In the genomic region with DNA sequence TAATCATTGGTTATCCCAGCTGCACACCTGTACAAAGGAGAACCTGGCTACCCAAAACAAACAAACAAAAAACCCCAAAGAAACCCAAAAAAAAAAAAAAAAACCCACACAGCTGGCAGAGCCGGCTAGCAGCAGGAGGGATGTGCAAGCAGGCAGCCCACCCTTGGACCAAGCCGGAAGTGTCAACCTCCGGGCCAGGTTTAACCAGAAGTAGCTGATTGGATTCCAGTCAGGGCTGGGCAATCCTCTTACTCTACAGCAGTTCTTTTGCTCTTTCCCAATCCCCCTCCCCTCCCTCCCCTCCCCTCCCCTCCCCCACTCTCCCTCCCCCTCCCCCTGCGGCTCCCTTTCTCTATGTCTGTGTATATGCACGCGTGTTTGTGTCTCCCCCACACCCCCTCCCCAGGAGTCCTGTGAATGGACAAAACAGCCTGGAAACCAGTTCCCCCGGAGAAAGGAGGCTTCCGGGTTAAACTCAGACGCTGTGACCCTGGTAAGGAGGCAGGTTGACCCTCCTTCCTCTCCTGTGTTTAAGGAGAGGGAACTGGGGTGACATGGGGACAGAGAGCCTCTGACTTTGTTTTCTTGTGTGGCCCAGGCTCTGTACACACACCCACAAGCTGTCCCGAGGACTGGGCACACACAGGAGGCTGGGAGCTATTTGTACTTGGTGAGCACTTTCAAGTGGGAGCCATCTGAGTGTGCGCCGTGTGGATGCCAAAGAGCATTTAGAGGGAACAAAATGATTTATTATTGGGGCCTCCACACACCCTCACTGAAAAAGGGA, we compare ENCODE assay signal across 9 mouse cellular contexts.
DNase-seq lines count a peak whose midpoint lies in the region; ATAC-seq and TF ChIP-seq lines count a peak whose summit lies in the region.
"Had no signal": no experiment of that assay in that cellular context is flagged by ENCODE, and none has a peak within 500 bp of the region (broad histone marks: within the 10 kb centered on the region; RNA-seq: fewer than 3 reads in every experiment).

No protein-coding gene starts in this region.

- 24% methylated on average over 11 of the region's 12 CpGs for WGBS in heart, embryonic 16.5 days
- WGBS in hindbrain, embryonic 13.5 days = 6% methylated on average over 12 of the region's 12 CpGs
- WGBS in lung, embryonic 14.5 days = 6% methylated on average over 11 of the region's 12 CpGs

- 0 out of 2 replicates have a peak overlapping the region, but pooled peaks have one; percentile 2 for H3K4me3 ChIP-seq in heart, embryonic 16.5 days (ENCODE audit: low read length)
- H3K4me3 ChIP-seq in hindbrain, embryonic 13.5 days = no peak overlapping the region
- no peak overlapping the region for H3K4me3 ChIP-seq in lung, embryonic 14.5 days (ENCODE audit: low read depth, low read length)

- H3K36me3 ChIP-seq in heart, embryonic 16.5 days (ENCODE audit: control insufficient read depth, insufficient read depth) = no peaks in the 10 kb centered on the region
- no peaks in the 10 kb centered on the region for H3K36me3 ChIP-seq in hindbrain, embryonic 13.5 days
- no peaks in the 10 kb centered on the region for H3K36me3 ChIP-seq in lung, embryonic 14.5 days (ENCODE audit: insufficient read depth)
- H3K36me3 ChIP-seq in splenic B cell, adult 2 months (ENCODE audit: control insufficient read depth, insufficient read depth, low read length, poor library complexity, severe bottlenecking) = no peaks in the 10 kb centered on the region
- H3K36me3 ChIP-seq: G1E had no signal

- no peak for TF ChIP-seq CTCF in lung, embryonic 14.5 days (IDR thresholded peaks at IDR 0.05; ENCODE audit: low read depth)

- no peak overlapping the region for H3K27ac ChIP-seq in heart, embryonic 16.5 days (ENCODE audit: low read length)
- no peak overlapping the region for H3K27ac ChIP-seq in hindbrain, embryonic 13.5 days
- 0 out of 2 replicates have a peak overlapping the region, but pooled peaks have one; percentile 42 for H3K27ac ChIP-seq in lung, embryonic 14.5 days (ENCODE audit: low read depth)

- H3K4me2 ChIP-seq in heart, embryonic 16.5 days (ENCODE audit: low read depth, low read length) = peak overlapping the region; percentile 37
- peak overlapping the region; percentile 46 for H3K4me2 ChIP-seq in hindbrain, embryonic 13.5 days
- H3K4me2 ChIP-seq in lung, embryonic 14.5 days = peak overlapping the region; percentile 51

- H3K4me1 ChIP-seq in heart, embryonic 16.5 days (ENCODE audit: control insufficient read depth, insufficient read depth, low read length) = peaks cover 8% of the 10 kb centered on the region
- H3K4me1 ChIP-seq in hindbrain, embryonic 13.5 days (replicated peaks) = peaks cover 18% of the 10 kb centered on the region
- peaks cover 21% of the 10 kb centered on the region for H3K4me1 ChIP-seq in lung, embryonic 14.5 days (ENCODE audit: insufficient read depth)

- no peak for DNase-seq in heart, adult 9 months (ENCODE audit: low spot score in 2 of 2)
- DNase-seq in lung, embryonic 14.5 days = peak; percentile 56
- DNase-seq in splenic B cell, adult 2 months (ENCODE audit: low read depth, low spot score) = peak; percentile 15
- DNase-seq in frontal cortex, adult 2 months (ENCODE audit: extremely low spot score in 1 of 2, low spot score in 1 of 2) = no peak
- DNase-seq in spleen, adult 12 weeks (ENCODE audit: low spot score) = no peak
- DNase-seq in right cerebral cortex, postnatal 36 days (ENCODE audit: low spot score in 2 of 2) = no peak

- H3K27me3 ChIP-seq in heart, embryonic 16.5 days (ENCODE audit: control insufficient read depth, insufficient read depth, low read length) = no peaks in the 10 kb centered on the region
- 0 out of 2 replicates have a peak, but pooled peaks cover 5% of the 10 kb centered on the region for H3K27me3 ChIP-seq in hindbrain, embryonic 13.5 days
- H3K27me3 ChIP-seq in lung, embryonic 14.5 days (ENCODE audit: insufficient read depth, low read length) = no peaks in the 10 kb centered on the region
- no peaks in the 10 kb centered on the region for H3K27me3 ChIP-seq in splenic B cell, adult 2 months (ENCODE audit: control insufficient read depth, insufficient read depth, low read length, poor library complexity, severe bottlenecking)

- no peak; the same call in 1 of the 2 replicates for ATAC-seq in heart, embryonic 16.5 days (replicated peaks; ENCODE audit: extremely low read depth, insufficient read depth, low FRiP score)
- ATAC-seq in hindbrain, embryonic 13.5 days (ENCODE audit: low FRiP score) = no peak
- ATAC-seq in lung, embryonic 14.5 days (ENCODE audit: insufficient read depth) = peak; percentile 57; the same call in 1 of the 2 replicates

- H3K9ac ChIP-seq in heart, embryonic 16.5 days (ENCODE audit: low read length) = peak overlapping the region; percentile 53; the same call in 1 of the 2 replicates
- H3K9ac ChIP-seq in hindbrain, embryonic 13.5 days = 0 out of 2 replicates have a peak overlapping the region, but pooled peaks have one; percentile 46
- no peak overlapping the region for H3K9ac ChIP-seq in lung, embryonic 14.5 days

- 0 out of 2 replicates have a peak, but pooled peaks cover 3% of the 10 kb centered on the region for H3K9me3 ChIP-seq in heart, embryonic 16.5 days (replicated peaks; ENCODE audit: control insufficient read depth, low read length)
- no peaks in the 10 kb centered on the region for H3K9me3 ChIP-seq in hindbrain, embryonic 13.5 days
- 0 out of 2 replicates have a peak, but pooled peaks cover 4% of the 10 kb centered on the region for H3K9me3 ChIP-seq in lung, embryonic 14.5 days (ENCODE audit: low read depth, low read length)
- H3K9me3 ChIP-seq: G1E had no signal

Comparison
In these comparisons a context has a peak if more than half of its experiments do, and no peak if none do; other contexts are left out.
1. DNase-seq: peak in lung, embryonic 14.5 days (single experiment) and splenic B cell, adult 2 months (single experiment); none in heart, adult 9 months (0 of 2), frontal cortex, adult 2 months (0 of 2), spleen, adult 12 weeks (single experiment) and right cerebral cortex, postnatal 36 days (0 of 2).
2. Peak in every context shown above with its lines, with median percentiles within 50 percentile points of each other: H3K4me2 ChIP-seq.